Mouse (Mus musculus): ENCODE measurements around the gene Slc25a26. TPM values are rescaled to one million over a fixed set of nuclear protein-coding genes. Genes with fewer than 3 reads are reported as not detected.

Slc25a26 gene
- polyA plus RNA-seq, 1 experiment from 2014 or later, result 11.6 TPM

DNA sequence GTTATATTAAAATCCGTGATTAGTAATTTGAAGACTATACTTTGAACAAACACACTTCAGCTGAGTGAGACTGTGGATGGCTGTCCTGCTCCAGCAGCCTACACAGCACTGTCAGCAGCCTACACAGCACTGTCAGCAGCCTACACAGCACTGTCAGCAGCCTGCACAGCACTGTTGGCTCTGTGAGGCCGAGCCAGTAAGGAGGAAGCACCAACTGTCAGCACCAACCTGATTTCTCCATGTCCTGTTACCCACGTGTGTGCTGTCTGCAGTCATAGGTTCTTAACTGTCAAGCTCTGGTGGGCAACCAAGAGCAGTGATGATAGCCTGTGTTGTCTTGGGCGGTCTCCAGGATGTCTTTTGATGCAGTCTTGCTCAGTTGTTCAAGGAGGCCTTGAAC, 32.0 kb downstream of the Slc25a26 start:
- H3K9me3 ChIP-seq (replicated peaks), result no peaks in the 10 kb centered on the region
- no peak overlapping the region for H3K4me3 ChIP-seq
- 0 out of 2 replicates have a peak, but pooled peaks cover 5% of the 10 kb centered on the region for H3K36me3 ChIP-seq
- H3K27ac ChIP-seq (ENCODE audit: poor library complexity, severe bottlenecking), result no peak overlapping the region
- ATAC-seq (ENCODE audit: insufficient number of reproducible peaks, low FRiP score), result no peak
- no peak overlapping the region for H3K4me2 ChIP-seq
- H3K9ac ChIP-seq, result no peak overlapping the region
- 0 out of 2 replicates have a peak, but pooled peaks cover 5% of the 10 kb centered on the region for H3K4me1 ChIP-seq (replicated peaks)
- WGBS, result 61% methylated on average over 4 of the region's 4 CpGs
- no peaks in the 10 kb centered on the region for H3K27me3 ChIP-seq (replicated peaks)

- H3K4me2 ChIP-seq, result no peak overlapping the region
- no peak for ATAC-seq (ENCODE audit: insufficient number of reproducible peaks, low FRiP score)
- H3K36me3 ChIP-seq, result 0 out of 2 replicates have a peak, but pooled peaks cover 5% of the 10 kb centered on the region
- no peaks in the 10 kb centered on the region for H3K9me3 ChIP-seq (replicated peaks)
- no peak overlapping the region for H3K27ac ChIP-seq (ENCODE audit: poor library complexity, severe bottlenecking)
- H3K9ac ChIP-seq, result no peak overlapping the region
- no peaks in the 10 kb centered on the region for H3K4me1 ChIP-seq (replicated peaks)
- no peak overlapping the region for H3K4me3 ChIP-seq
- WGBS, result 77% methylated on average over 8 of the region's 8 CpGs
- no peaks in the 10 kb centered on the region for H3K27me3 ChIP-seq (replicated peaks)
Observed at GRCm38 (mm10) chr6:94536478-94536877, 36.3 kb downstream of the Slc25a26 start.

DNA sequence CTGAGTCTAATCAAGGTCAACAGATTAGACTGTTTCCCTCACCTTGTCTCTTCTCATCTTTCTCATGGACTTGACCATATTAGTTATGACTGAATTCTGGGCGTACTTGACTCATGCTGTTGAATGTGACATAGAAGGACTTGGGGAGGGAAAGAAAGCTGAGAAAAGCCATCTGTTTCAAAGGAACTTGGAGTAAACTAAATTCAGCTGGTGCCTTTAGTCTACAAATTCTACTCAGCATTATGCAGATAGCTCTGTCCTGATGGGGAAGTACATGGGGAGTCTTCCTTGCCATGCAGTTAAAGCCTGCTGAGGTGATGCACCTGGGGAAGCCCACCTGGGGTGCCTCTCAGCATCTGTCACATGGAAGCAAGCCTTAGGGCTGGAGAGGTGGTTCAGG, 37.5 kb downstream of the Slc25a26 start:
- 74% methylated on average over 1 of the region's 1 CpGs for WGBS
- Histone ChIP-seq H3K4me3 (no peak overlapping the region), H3K36me3 (0 out of 2 replicates have a peak, but pooled peaks cover 5% of the 10 kb centered on the region)

DNA sequence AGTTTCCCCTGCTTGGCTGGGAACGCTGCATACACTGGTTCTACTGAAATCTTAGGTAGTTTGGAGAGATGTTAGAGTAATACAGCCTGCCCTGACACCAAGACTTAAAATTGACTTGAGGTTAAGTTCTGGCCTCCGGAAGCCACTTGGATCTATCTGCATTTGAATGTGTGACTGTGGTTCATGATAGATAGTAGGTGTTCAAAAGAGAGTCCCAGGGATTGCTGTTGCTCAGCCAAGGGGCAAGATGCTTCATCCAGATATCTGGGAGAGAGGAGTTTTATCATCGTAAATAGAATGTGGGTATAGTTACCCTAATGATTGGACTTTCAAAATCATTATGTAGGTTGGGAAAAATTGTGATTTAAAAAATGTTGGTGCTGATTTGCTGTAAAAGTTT, 40.0 kb downstream of the Slc25a26 start:
- Histone ChIP-seq H3K4me2 (no peak overlapping the region), H3K4me1 (replicated peaks) (peaks cover 6% of the 10 kb centered on the region), H3K9ac (no peak overlapping the region), H3K4me3 (no peak overlapping the region), H3K27me3 (replicated peaks) (no peaks in the 10 kb centered on the region), H3K9me3 (replicated peaks) (no peaks in the 10 kb centered on the region), H3K27ac (ENCODE audit: poor library complexity, severe bottlenecking) (no peak overlapping the region), H3K36me3 (0 out of 2 replicates have a peak, but pooled peaks cover 5% of the 10 kb centered on the region)
- no peak for ATAC-seq (ENCODE audit: insufficient number of reproducible peaks, low FRiP score)
- WGBS, result 66% methylated on average over 3 of the region's 3 CpGs

More for the DNA sequence above, 37.5 kb downstream of the Slc25a26 start:
- no peak overlapping the region for H3K4me2 ChIP-seq
- H3K27ac ChIP-seq (ENCODE audit: poor library complexity, severe bottlenecking), result no peak overlapping the region
- no peaks in the 10 kb centered on the region for H3K9me3 ChIP-seq (replicated peaks)
- no peak overlapping the region for H3K9ac ChIP-seq
- ATAC-seq (ENCODE audit: insufficient number of reproducible peaks, low FRiP score), result no peak
- H3K4me1 ChIP-seq (replicated peaks), result no peaks in the 10 kb centered on the region
- H3K27me3 ChIP-seq (replicated peaks), result no peaks in the 10 kb centered on the region

DNA sequence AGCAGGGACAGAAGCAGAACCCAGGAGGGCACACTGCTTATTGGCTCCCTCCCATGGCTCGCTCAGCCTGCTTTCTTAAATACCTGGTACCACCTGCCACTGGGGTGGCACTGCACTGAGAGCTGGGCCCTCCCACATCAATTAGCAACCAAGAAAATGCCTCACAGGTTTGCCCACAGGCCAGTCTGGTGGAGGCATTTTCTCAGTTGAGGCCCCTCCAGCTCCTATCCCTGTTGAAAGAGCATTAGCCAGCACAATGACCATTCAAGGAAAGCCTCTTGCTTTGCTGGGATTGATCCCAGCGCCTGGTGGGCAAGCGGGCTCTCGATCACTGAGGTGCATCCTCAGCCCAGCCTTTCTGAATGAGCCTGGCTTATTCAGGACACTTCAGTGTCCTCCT, 40.5 kb downstream of the Slc25a26 start:
- no peak overlapping the region for H3K9ac ChIP-seq
- H3K27ac ChIP-seq (ENCODE audit: poor library complexity, severe bottlenecking), result no peak overlapping the region
- no peak for ATAC-seq (ENCODE audit: insufficient number of reproducible peaks, low FRiP score)
- H3K27me3 ChIP-seq (replicated peaks), result no peaks in the 10 kb centered on the region
- 0 out of 2 replicates have a peak, but pooled peaks cover 5% of the 10 kb centered on the region for H3K36me3 ChIP-seq
- H3K4me1 ChIP-seq (replicated peaks), result peaks cover 6% of the 10 kb centered on the region
- 70% methylated on average over 4 of the region's 4 CpGs for WGBS
- H3K9me3 ChIP-seq (replicated peaks), result no peaks in the 10 kb centered on the region
- no peak overlapping the region for H3K4me2 ChIP-seq
- H3K4me3 ChIP-seq, result no peak overlapping the region

GRCm38 (mm10) chr6:94541133-94541532, 41.0 kb downstream of the Slc25a26 start:
- Histone ChIP-seq H3K27me3 (replicated peaks) (no peaks in the 10 kb centered on the region), H3K4me3 (no peak overlapping the region), H3K4me2 (no peak overlapping the region), H3K27ac (ENCODE audit: poor library complexity, severe bottlenecking) (no peak overlapping the region), H3K9me3 (replicated peaks) (no peaks in the 10 kb centered on the region), H3K36me3 (0 out of 2 replicates have a peak, but pooled peaks cover under 1% of the 10 kb centered on the region), H3K4me1 (replicated peaks) (peaks cover 6% of the 10 kb centered on the region), H3K9ac (no peak overlapping the region)
- WGBS, result 53% methylated on average over 6 of the region's 6 CpGs
- ATAC-seq (ENCODE audit: insufficient number of reproducible peaks, low FRiP score), result no peak

- Histone ChIP-seq H3K9me3 (replicated peaks) (no peaks in the 10 kb centered on the region), H3K4me1 (replicated peaks) (peaks cover 10% of the 10 kb centered on the region), H3K4me3 (no peak overlapping the region), H3K27me3 (replicated peaks) (no peaks in the 10 kb centered on the region), H3K27ac (ENCODE audit: poor library complexity, severe bottlenecking) (no peak overlapping the region), H3K36me3 (no peaks in the 10 kb centered on the region), H3K4me2 (no peak overlapping the region), H3K9ac (no peak overlapping the region)
- WGBS, result 76% methylated on average over 7 of the region's 7 CpGs
- ATAC-seq (ENCODE audit: insufficient number of reproducible peaks, low FRiP score), result no peak
Observed at GRCm38 (mm10) chr6:94541854-94542253, 41.7 kb downstream of the Slc25a26 start.

DNA sequence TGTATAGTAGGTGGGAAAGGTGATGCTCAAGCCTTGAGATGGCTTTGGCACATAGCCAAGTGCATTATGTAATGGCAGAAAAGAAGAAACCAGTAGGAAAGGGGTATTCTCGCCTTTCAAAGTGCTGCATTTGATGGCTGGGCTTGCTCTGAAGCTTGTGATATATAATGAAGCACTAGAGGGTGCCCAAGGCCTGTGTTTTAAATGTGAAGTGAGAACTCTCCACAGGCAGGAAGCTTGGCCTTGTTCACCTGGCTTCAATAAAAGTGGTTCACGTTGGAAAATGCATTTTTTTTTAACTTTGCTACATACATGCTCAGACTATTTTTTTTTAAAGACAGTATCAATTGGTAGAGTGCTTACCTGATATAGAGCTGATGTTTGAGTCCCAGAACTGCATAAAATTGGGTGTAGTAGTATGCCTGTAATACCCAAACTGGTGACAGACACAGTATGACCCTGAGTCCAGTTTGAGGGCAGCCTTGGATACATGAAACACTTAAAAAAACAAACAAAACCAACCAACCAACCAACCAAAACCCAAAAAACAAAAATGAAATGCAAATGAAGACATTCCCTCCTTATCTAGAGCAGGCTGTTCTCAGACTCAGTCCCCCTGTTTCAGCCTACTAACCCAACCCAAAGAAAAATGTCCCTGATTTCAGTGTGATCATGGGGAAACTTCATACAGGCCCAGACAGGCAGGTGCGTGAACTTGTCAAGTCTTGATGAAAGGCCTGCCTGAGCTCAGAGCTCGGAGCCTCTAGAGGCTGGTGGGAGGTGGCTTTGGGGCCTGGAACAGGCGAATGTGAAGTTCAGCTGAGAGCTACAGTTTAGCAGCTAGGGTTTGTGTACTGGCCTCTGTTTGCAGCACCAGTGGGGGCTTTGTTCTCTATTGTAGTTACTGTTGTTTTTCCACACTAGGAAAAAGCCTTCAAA, 44.0 kb downstream of the Slc25a26 start:
- H3K27me3 ChIP-seq (replicated peaks), result no peaks in the 10 kb centered on the region
- H3K4me3 ChIP-seq, result no peak overlapping the region
- no peak overlapping the region for H3K9ac ChIP-seq
- H3K4me1 ChIP-seq (replicated peaks), result peaks cover 21% of the 10 kb centered on the region
- H3K4me2 ChIP-seq, result no peak overlapping the region
- H3K36me3 ChIP-seq, result no peaks in the 10 kb centered on the region
- H3K27ac ChIP-seq (ENCODE audit: poor library complexity, severe bottlenecking), result no peak overlapping the region
- H3K9me3 ChIP-seq (replicated peaks), result no peaks in the 10 kb centered on the region
- ATAC-seq (ENCODE audit: insufficient number of reproducible peaks, low FRiP score), result no peak
- WGBS, result 40% methylated on average over 5 of the region's 5 CpGs

DNA sequence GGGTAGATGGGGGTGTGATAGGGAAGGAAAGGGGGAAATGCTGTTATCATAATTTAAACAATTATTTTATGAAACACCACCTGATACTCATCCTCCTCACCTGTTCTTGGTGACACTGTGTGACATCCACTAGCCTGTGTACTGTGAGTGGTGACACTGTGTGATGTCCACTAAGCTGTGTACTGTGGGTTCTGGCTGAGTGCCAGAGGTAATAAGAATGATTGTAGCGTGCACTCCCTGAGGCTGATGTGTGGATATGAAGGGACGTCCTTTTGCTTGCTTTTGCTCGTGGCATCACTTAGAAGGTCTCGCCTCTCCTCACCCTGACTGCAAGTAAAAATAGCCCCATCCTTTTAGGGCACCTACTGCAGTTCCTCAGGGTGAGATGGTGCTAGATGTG, 47.1 kb downstream of the Slc25a26 start:
- no peak; the same call in 1 of the 2 replicates for ATAC-seq (ENCODE audit: insufficient number of reproducible peaks, low FRiP score)
- no peaks in the 10 kb centered on the region; the same call in 1 of the 2 replicates for H3K36me3 ChIP-seq
- H3K4me2 ChIP-seq, result no peak overlapping the region
- peaks cover 5% of the 10 kb centered on the region; the same call in 1 of the 2 replicates for H3K9me3 ChIP-seq (replicated peaks)
- H3K4me1 ChIP-seq (replicated peaks), result peaks cover 21% of the 10 kb centered on the region
- H3K27ac ChIP-seq (ENCODE audit: poor library complexity, severe bottlenecking), result no peak overlapping the region
- H3K9ac ChIP-seq, result no peak overlapping the region
- 34% methylated on average over 4 of the region's 4 CpGs for WGBS
- H3K27me3 ChIP-seq (replicated peaks), result no peaks in the 10 kb centered on the region
- no peak overlapping the region for H3K4me3 ChIP-seq

- WGBS, result 78% methylated on average over 6 of the region's 6 CpGs
- Histone ChIP-seq H3K4me1 (replicated peaks) (peaks cover 15% of the 10 kb centered on the region), H3K9ac (no peak overlapping the region), H3K27me3 (replicated peaks) (no peaks in the 10 kb centered on the region), H3K36me3 (no peaks in the 10 kb centered on the region; the same call in 1 of the 2 replicates), H3K4me3 (no peak overlapping the region), H3K9me3 (replicated peaks) (peaks cover 5% of the 10 kb centered on the region; the same call in 1 of the 2 replicates), H3K27ac (ENCODE audit: poor library complexity, severe bottlenecking) (no peak overlapping the region), H3K4me2 (no peak overlapping the region)
- no peak for ATAC-seq (ENCODE audit: insufficient number of reproducible peaks, low FRiP score)
Observed at GRCm38 (mm10) chr6:94550298-94550697, 50.2 kb downstream of the Slc25a26 start.

- H3K27ac ChIP-seq (ENCODE audit: poor library complexity, severe bottlenecking), result no peak overlapping the region
- peaks cover 5% of the 10 kb centered on the region; the same call in 1 of the 2 replicates for H3K9me3 ChIP-seq (replicated peaks)
- no peak overlapping the region for H3K4me3 ChIP-seq
- no peak overlapping the region for H3K4me2 ChIP-seq
- no peak overlapping the region for H3K9ac ChIP-seq
- peaks cover 15% of the 10 kb centered on the region for H3K4me1 ChIP-seq (replicated peaks)
- no peak for ATAC-seq (ENCODE audit: insufficient number of reproducible peaks, low FRiP score)
- no peaks in the 10 kb centered on the region; the same call in 1 of the 2 replicates for H3K36me3 ChIP-seq
- 93% methylated on average over 7 of the region's 7 CpGs for whole genome bisulfite sequencing
- no peaks in the 10 kb centered on the region for H3K27me3 ChIP-seq (replicated peaks)
Observed at GRCm38 (mm10) chr6:94550851-94551250, 50.7 kb downstream of the Slc25a26 start.

Measured in heart, embryonic 12.5 days (tissue).